Mouse (Mus musculus) ES-E14 (cell line): Measurements from ENCODE around the gene Taar8a. TPM values are rescaled to one million over a fixed set of nuclear protein-coding genes. Genes with fewer than 3 reads are reported as not detected.
"Not testable (repeated sequence)": the region's sequence is repeated elsewhere in the genome, so short reads cannot be mapped to it uniquely, and the experiment has no call there.

ENCODE experiments used
- DNase-seq: peaks from one replicate; pipeline ENCODE4 v3.0.0-alpha.2; 2013; ENCODE audit warnings: low read depth, low spot score
- H3K27ac ChIP-seq: 2 replicates; pipeline ENCODE4 v1.5.1; 2012; ENCODE audit warnings: low read depth, mild to moderate bottlenecking, low read length, moderate library complexity, mixed read lengths; ENCODE audit not compliant: poor library complexity, insufficient read depth, severe bottlenecking
- H3K36me3 ChIP-seq: 2 replicates; pipeline ENCODE4 v1.6.1; 2012; ENCODE audit warnings: mild to moderate bottlenecking, low read length, moderate library complexity, mixed read lengths; ENCODE audit not compliant: control insufficient read depth, poor library complexity, insufficient read depth, severe bottlenecking
- H3K4me1 ChIP-seq, 2 experiments: fragments of 150-350 bp in 1 of 2; sonication (generic) in 1 of 2; 2 replicates each; pipeline ENCODE4 v1.6.1; 2012; ENCODE audit warnings: low read length in 2 of 2, mild to moderate bottlenecking in 1 of 2, mixed read lengths in 1 of 2; ENCODE audit not compliant: control insufficient read depth in 2 of 2, insufficient read depth in 2 of 2, poor library complexity in 1 of 2
- H3K4me3 ChIP-seq, 2 experiments: fragments of 150-350 bp in 1 of 2; sonication (generic) in 1 of 2; 2 replicates each; pipeline ENCODE4 v1.5.1; 2012; ENCODE audit warnings: low read length in 2 of 2, low read depth in 1 of 2, mild to moderate bottlenecking in 1 of 2, mixed read lengths in 1 of 2; ENCODE audit not compliant: insufficient read depth in 1 of 2, poor library complexity in 1 of 2, severe bottlenecking in 1 of 2
- H3K9ac ChIP-seq: 2 replicates; pipeline ENCODE4 v1.6.1; 2012; ENCODE audit warnings: low read depth, mild to moderate bottlenecking, low read length, mixed read lengths; ENCODE audit not compliant: poor library complexity, insufficient read depth, severe bottlenecking
- H3K9me3 ChIP-seq: fragments of 150-350 bp; sonication (generic); 2 replicates; pipeline ENCODE4 v1.6.1; 2012; ENCODE audit warnings: low read depth, mild to moderate bottlenecking, low read length; ENCODE audit not compliant: control insufficient read depth, insufficient read depth
- CHD2 ChIP-seq: IDR thresholded peaks from 2 replicates; pipeline ENCODE4 v1.6.1; 2014; ENCODE audit warnings: mild to moderate bottlenecking, low read depth, low read length, inconsistent platforms
- HCFC1 ChIP-seq: IDR thresholded peaks from 2 replicates; pipeline ENCODE4 v1.6.1; 2012; ENCODE audit warnings: low read length, inconsistent platforms, borderline replicate concordance; ENCODE audit not compliant: insufficient read depth
- MAFK ChIP-seq: IDR thresholded peaks from 2 replicates; pipeline ENCODE4 v1.6.1; 2014; ENCODE audit warnings: mild to moderate bottlenecking, low read depth, low read length, inconsistent platforms; ENCODE audit not compliant: insufficient read depth
- ZC3H11A ChIP-seq: IDR thresholded peaks from 2 replicates; pipeline ENCODE4 v1.6.1; 2012; ENCODE audit warnings: low read depth, mild to moderate bottlenecking, inconsistent platforms, low read length, borderline replicate concordance
- ZNF384 ChIP-seq: IDR thresholded peaks from 2 replicates; pipeline ENCODE4 v1.6.1; 2012; ENCODE audit warnings: low read depth, low read length, inconsistent platforms
- in situ Hi-C, 2 experiments: fragments of 600-800 bp; cut with MboI; formaldehyde crosslinking; loops; one replicate each; pipeline ENCODE4 v1.15.1; 2025; ENCODE audit warnings: low sequenced_read_pairs in 2 of 2, inconsistent platforms in 1 of 2; ENCODE audit not compliant: unreplicated experiment in 2 of 2
- total RNA-seq: library from RNA; depleted of rRNA; stranded (reverse); fragments of 300-350 nt; gene quantifications from 2 replicates; pipeline ENCODE4 v1.2.3, GENCODE M21; 2012; rRNA removed

Taar8a gene
- total RNA-seq = not detected in 2 replicates

- not testable (repeated sequence) for H3K27ac ChIP-seq, H3K9me3 ChIP-seq, H3K4me1 ChIP-seq, H3K9ac ChIP-seq, H3K36me3 ChIP-seq, H3K4me3 ChIP-seq, DNase-seq
- in situ Hi-C loops = loop anchor here in 1 of 2 experiments (25.0 kb wide), 1 partner anchor 264 kb away; no protein-coding TSS in a partner anchor
These were observed at the start of gene Taar8a for GRCm38 (mm10) chr10:24076200-24076599. TSS of gene Taar8a (plus strand) at chr10:24076500.

GRCm38 (mm10) chr10:24026922-24027321, 49.4 kb upstream of the Taar8a start, which contains the start of gene Taar7d:
TSS of gene Taar7d (plus strand) at chr10:24027222.
- Histone ChIP-seq H3K27ac (no peak within 1 kb of the TSS), H3K4me3 (no peak within 1 kb of the TSS), H3K36me3 (no peaks in the 10 kb centered on the region), H3K9me3 (peaks cover 3% of the 10 kb centered on the region; the same call in 1 of the 2 replicates), H3K9ac (no peak within 1 kb of the TSS), H3K4me1 (no peaks in the 10 kb centered on the region)
- in situ Hi-C loops = no loop called here
- DNase-seq = no peak
- TF ChIP-seq MAFK = no peak
- TF ChIP-seq HCFC1 = no peak
- no peak for TF ChIP-seq ZNF384
- TF ChIP-seq ZC3H11A = no peak
- TF ChIP-seq CHD2 = no peak

GRCm38 (mm10) chr10:24031347-24031746, 45.0 kb upstream of the Taar8a start:
- H3K36me3 ChIP-seq = no peaks in the 10 kb centered on the region
- H3K9me3 ChIP-seq = no peaks in the 10 kb centered on the region
- no peaks in the 10 kb centered on the region for H3K4me1 ChIP-seq
- in situ Hi-C loops = no loop called here
- H3K9ac ChIP-seq = no peak overlapping the region
- H3K27ac ChIP-seq = no peak overlapping the region
- TF ChIP-seq CHD2 = no peak
- no peak for TF ChIP-seq ZNF384
- no peak for TF ChIP-seq MAFK
- TF ChIP-seq ZC3H11A = no peak
- TF ChIP-seq HCFC1 = no peak
- no peak overlapping the region for H3K4me3 ChIP-seq
- no peak for DNase-seq

GRCm38 (mm10) chr10:24037314-24037713, 39.0 kb upstream of the Taar8a start, which contains the start of gene Taar7e:
TSS of gene Taar7e (plus strand) at chr10:24037614.
- Histone ChIP-seq H3K4me1 (no peaks in the 10 kb centered on the region), H3K9ac (no peak within 1 kb of the TSS), H3K27ac (no peak within 1 kb of the TSS), H3K9me3 (no peaks in the 10 kb centered on the region), H3K36me3 (no peaks in the 10 kb centered on the region), H3K4me3 (no peak within 1 kb of the TSS)
- TF ChIP-seq ZNF384 (no peak), HCFC1 (no peak), MAFK (no peak), ZC3H11A (no peak), CHD2 (no peak)
- in situ Hi-C loops = no loop called here
- no peak for DNase-seq

GRCm38 (mm10) chr10:24040120-24040869, 36.0 kb upstream of the Taar8a start:
- Histone ChIP-seq H3K4me1 (no peaks in the 10 kb centered on the region), H3K4me3 (no peak overlapping the region), H3K27ac (no peak overlapping the region), H3K9me3 (no peaks in the 10 kb centered on the region), H3K36me3 (no peaks in the 10 kb centered on the region), H3K9ac (no peak overlapping the region)
- DNase-seq = no peak
- no peak for TF ChIP-seq MAFK
- no peak for TF ChIP-seq CHD2
- TF ChIP-seq ZNF384 = no peak
- TF ChIP-seq ZC3H11A = no peak
- in situ Hi-C loops = no loop called here
